Mouse (Mus musculus): ENCODE results near the gene Camk1. TPM values are rescaled to one million over a fixed set of nuclear protein-coding genes. Genes with fewer than 3 reads are reported as not detected.

Gene Camk1
- polyA plus RNA-seq, 1 experiment from 2014 or later: 110 TPM

- Histone ChIP-seq H3K4me2 (peak within 1 kb of the TSS; percentile 85), H3K36me3 (peaks cover 34% of the 10 kb centered on the region), H3K4me3 (peak within 1 kb of the TSS; percentile 98), H3K9me3 (replicated peaks) (no peaks in the 10 kb centered on the region), H3K4me1 (replicated peaks) (peaks cover 21% of the 10 kb centered on the region), H3K27ac (peak within 1 kb of the TSS; percentile 99), H3K27me3 (no peaks in the 10 kb centered on the region), H3K9ac (peak within 1 kb of the TSS; percentile 92)
- under 1% methylated on average over 61 of the region's 61 CpGs for WGBS
- peak; percentile 93 for ATAC-seq (replicated peaks; ENCODE audit: insufficient number of reproducible peaks, insufficient read depth, low FRiP score, low read depth)
Observed at GRCm38 (mm10) chr6:113377496-113378385, 34.0 kb upstream of the Camk1 start, which contains the start of the genes Tada3 and Arpc4. Gene Tada3 (minus strand): TSS chr6:113377883. Gene Arpc4 (plus strand): TSS chr6:113378115.

- peak overlapping the region; percentile 98 for H3K4me3 ChIP-seq
- peak overlapping the region; percentile 92 for H3K9ac ChIP-seq
- ATAC-seq (replicated peaks; ENCODE audit: insufficient number of reproducible peaks, insufficient read depth, low FRiP score, low read depth): no peak
- peaks cover 36% of the 10 kb centered on the region for H3K36me3 ChIP-seq
- peak overlapping the region; percentile 85 for H3K4me2 ChIP-seq
- 6% methylated on average over 7 of the region's 7 CpGs for WGBS
- H3K4me1 ChIP-seq (replicated peaks): peaks cover 21% of the 10 kb centered on the region
- H3K9me3 ChIP-seq (replicated peaks): no peaks in the 10 kb centered on the region
- peak overlapping the region; percentile 99 for H3K27ac ChIP-seq
- no peaks in the 10 kb centered on the region for H3K27me3 ChIP-seq
Observed at GRCm38 (mm10) chr6:113377172-113377495, 33.4 kb upstream of the Camk1 start.

GRCm38 (mm10) chr6:113373491-113373890 lies 29.7 kb upstream of the Camk1 start:
- H3K36me3 ChIP-seq: peaks cover 52% of the 10 kb centered on the region
- 92% methylated on average over 4 of the region's 4 CpGs for WGBS

GRCm38 (mm10) chr6:113370194-113370929 lies 26.6 kb upstream of the Camk1 start:
- H3K36me3 ChIP-seq: peaks cover 67% of the 10 kb centered on the region
- H3K4me3 ChIP-seq: no peak overlapping the region
- no peaks in the 10 kb centered on the region for H3K9me3 ChIP-seq (replicated peaks)
- H3K4me1 ChIP-seq (replicated peaks): no peaks in the 10 kb centered on the region
- no peak for ATAC-seq (replicated peaks; ENCODE audit: insufficient number of reproducible peaks, insufficient read depth, low FRiP score, low read depth)
- no peak overlapping the region for H3K9ac ChIP-seq
- H3K4me2 ChIP-seq: no peak overlapping the region
- H3K27me3 ChIP-seq: no peaks in the 10 kb centered on the region
- 83% methylated on average over 20 of the region's 20 CpGs for WGBS
- no peak overlapping the region for H3K27ac ChIP-seq

More at GRCm38 (mm10) chr6:113373491-113373890, 29.7 kb upstream of the Camk1 start:
- Histone ChIP-seq H3K9ac (no peak overlapping the region), H3K4me1 (replicated peaks) (peaks cover 8% of the 10 kb centered on the region), H3K27me3 (no peaks in the 10 kb centered on the region), H3K9me3 (replicated peaks) (no peaks in the 10 kb centered on the region), H3K4me3 (no peak overlapping the region), H3K4me2 (no peak overlapping the region), H3K27ac (no peak overlapping the region)
- no peak for ATAC-seq (replicated peaks; ENCODE audit: insufficient number of reproducible peaks, insufficient read depth, low FRiP score, low read depth)

DNA sequence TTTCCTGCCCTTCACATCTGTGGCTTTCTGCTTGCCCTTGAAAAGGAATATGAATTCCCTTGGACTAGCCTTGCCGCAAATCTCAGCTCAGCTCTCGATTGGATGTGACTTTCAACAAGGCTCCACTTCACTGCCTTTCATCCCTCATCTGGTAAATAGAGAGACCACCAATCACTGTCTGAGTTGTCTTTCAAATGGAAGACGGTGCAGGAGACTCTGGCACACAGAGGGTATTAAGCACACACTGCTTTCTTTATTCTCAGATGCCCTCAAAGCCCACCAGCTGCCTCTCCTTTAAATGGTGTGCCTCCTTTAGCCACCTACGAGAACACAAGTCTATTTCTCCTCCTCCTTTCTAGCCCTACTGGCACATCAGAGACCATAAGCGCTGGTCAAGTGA lies 24.8 kb upstream of the Camk1 start:
- ATAC-seq (replicated peaks; ENCODE audit: insufficient number of reproducible peaks, insufficient read depth, low FRiP score, low read depth): no peak
- H3K36me3 ChIP-seq: peaks cover 61% of the 10 kb centered on the region
- H3K27me3 ChIP-seq: no peaks in the 10 kb centered on the region
- H3K9me3 ChIP-seq (replicated peaks): no peaks in the 10 kb centered on the region
- no peak overlapping the region for H3K9ac ChIP-seq
- no peak overlapping the region for H3K4me3 ChIP-seq
- 83% methylated on average over 5 of the region's 5 CpGs for WGBS
- no peak overlapping the region for H3K27ac ChIP-seq
- no peaks in the 10 kb centered on the region for H3K4me1 ChIP-seq (replicated peaks)
- H3K4me2 ChIP-seq: no peak overlapping the region

DNA sequence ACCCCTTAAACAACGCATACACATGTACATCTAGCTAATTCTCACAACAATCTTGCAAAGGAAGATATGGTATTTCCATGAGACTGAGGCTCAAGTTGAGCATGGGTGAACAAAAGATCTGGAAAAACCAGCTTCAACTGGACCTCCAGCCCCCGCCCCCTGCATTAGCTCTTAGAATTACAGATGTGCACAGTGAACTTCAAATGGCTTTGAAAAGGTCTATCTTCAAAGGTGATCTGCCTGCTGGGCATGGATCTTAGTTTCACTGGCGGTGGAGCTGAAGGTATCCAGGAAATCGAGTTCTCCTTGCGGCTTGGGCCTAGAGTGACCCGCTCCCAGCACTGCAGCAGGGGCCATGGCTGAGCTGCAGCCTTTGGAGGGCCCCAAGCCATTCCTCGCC lies 24.3 kb upstream of the Camk1 start:
- Histone ChIP-seq H3K27me3 (no peaks in the 10 kb centered on the region), H3K9ac (no peak overlapping the region), H3K4me1 (replicated peaks) (no peaks in the 10 kb centered on the region), H3K27ac (no peak overlapping the region), H3K36me3 (peaks cover 57% of the 10 kb centered on the region), H3K4me2 (no peak overlapping the region), H3K4me3 (no peak overlapping the region), H3K9me3 (replicated peaks) (no peaks in the 10 kb centered on the region)
- ATAC-seq (replicated peaks; ENCODE audit: insufficient number of reproducible peaks, insufficient read depth, low FRiP score, low read depth): no peak
- 89% methylated on average over 7 of the region's 7 CpGs for WGBS

GRCm38 (mm10) chr6:113367574-113367973 lies 23.8 kb upstream of the Camk1 start:
- Histone ChIP-seq H3K27me3 (no peaks in the 10 kb centered on the region), H3K4me1 (replicated peaks) (no peaks in the 10 kb centered on the region), H3K4me3 (no peak overlapping the region), H3K9ac (no peak overlapping the region), H3K27ac (no peak overlapping the region), H3K9me3 (replicated peaks) (no peaks in the 10 kb centered on the region), H3K36me3 (peaks cover 53% of the 10 kb centered on the region), H3K4me2 (no peak overlapping the region)
- WGBS: 94% methylated on average over 1 of the region's 1 CpGs
- ATAC-seq (replicated peaks; ENCODE audit: insufficient number of reproducible peaks, insufficient read depth, low FRiP score, low read depth): no peak

- Histone ChIP-seq H3K9me3 (replicated peaks) (no peaks in the 10 kb centered on the region), H3K9ac (no peak overlapping the region), H3K27ac (no peak overlapping the region), H3K4me2 (no peak overlapping the region), H3K4me3 (no peak overlapping the region), H3K36me3 (peaks cover 44% of the 10 kb centered on the region), H3K4me1 (replicated peaks) (no peaks in the 10 kb centered on the region), H3K27me3 (no peaks in the 10 kb centered on the region)
- 88% methylated on average over 6 of the region's 6 CpGs for WGBS
- ATAC-seq (replicated peaks; ENCODE audit: insufficient number of reproducible peaks, insufficient read depth, low FRiP score, low read depth): no peak
Observed at GRCm38 (mm10) chr6:113366639-113367038, 22.9 kb upstream of the Camk1 start.

DNA sequence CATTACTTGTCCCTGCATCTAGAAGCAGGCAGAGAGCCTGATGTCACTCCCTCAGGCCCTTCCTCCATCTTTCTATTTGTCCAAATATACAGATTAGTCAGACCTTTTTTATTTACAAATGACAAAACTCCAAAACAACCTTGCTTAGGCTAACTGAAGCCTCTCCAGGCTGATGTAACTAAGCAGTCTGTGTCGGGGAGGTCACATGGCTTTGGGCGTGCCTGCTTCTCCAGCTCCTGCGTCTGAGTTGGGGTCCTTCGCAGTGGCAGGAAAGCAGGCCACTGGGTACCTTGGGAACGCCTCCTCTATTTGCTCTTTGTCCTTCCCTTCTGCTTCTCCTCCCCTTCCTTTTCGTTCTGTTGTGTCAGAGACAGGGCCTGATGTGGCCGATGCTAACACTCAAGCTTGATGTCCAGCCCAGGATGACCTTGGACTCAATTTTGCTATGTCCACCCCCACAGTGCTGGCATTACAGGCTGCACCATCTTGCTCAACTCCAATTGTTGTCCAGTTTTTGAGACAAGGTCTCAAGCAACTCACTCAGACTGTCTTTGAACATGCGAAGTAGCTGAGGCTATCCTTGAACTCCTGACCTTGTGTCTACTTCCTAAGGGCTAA lies 20.8 kb upstream of the Camk1 start:
- H3K4me2 ChIP-seq: no peak overlapping the region
- H3K4me1 ChIP-seq (replicated peaks): no peaks in the 10 kb centered on the region
- no peak overlapping the region for H3K9ac ChIP-seq
- peaks cover 25% of the 10 kb centered on the region for H3K36me3 ChIP-seq
- H3K9me3 ChIP-seq (replicated peaks): no peaks in the 10 kb centered on the region
- no peaks in the 10 kb centered on the region for H3K27me3 ChIP-seq
- 64% methylated on average over 8 of the region's 8 CpGs for WGBS
- no peak overlapping the region for H3K27ac ChIP-seq
- no peak for ATAC-seq (replicated peaks; ENCODE audit: insufficient number of reproducible peaks, insufficient read depth, low FRiP score, low read depth)
- no peak overlapping the region for H3K4me3 ChIP-seq

DNA sequence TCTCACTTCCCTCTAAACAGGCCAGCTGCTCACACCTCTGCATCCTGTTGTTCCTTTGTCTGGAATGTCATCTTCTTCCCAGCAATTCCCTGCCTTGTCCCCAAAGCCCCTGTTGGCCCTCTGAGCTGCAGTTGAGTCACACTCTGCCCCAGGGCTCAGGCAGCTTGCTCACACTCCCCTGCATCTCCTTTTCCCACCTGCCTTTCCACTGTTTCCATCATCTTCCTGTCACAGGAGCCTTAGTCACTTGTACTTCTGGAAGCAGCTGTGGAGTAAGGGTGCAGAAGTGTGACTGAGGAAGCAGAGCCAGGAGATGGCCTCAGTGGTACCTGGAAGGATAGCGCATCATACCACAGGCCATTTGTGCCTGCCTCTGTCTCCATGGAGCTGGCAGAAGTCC lies 18.5 kb upstream of the Camk1 start:
- Histone ChIP-seq H3K9ac (no peak overlapping the region), H3K27me3 (no peaks in the 10 kb centered on the region), H3K4me2 (no peak overlapping the region), H3K36me3 (peaks cover 7% of the 10 kb centered on the region; the same call in 1 of the 2 replicates), H3K4me1 (replicated peaks) (no peaks in the 10 kb centered on the region), H3K4me3 (no peak overlapping the region), H3K27ac (no peak overlapping the region), H3K9me3 (replicated peaks) (no peaks in the 10 kb centered on the region)
- 82% methylated on average over 1 of the region's 1 CpGs for WGBS
- no peak for ATAC-seq (replicated peaks; ENCODE audit: insufficient number of reproducible peaks, insufficient read depth, low FRiP score, low read depth)

DNA sequence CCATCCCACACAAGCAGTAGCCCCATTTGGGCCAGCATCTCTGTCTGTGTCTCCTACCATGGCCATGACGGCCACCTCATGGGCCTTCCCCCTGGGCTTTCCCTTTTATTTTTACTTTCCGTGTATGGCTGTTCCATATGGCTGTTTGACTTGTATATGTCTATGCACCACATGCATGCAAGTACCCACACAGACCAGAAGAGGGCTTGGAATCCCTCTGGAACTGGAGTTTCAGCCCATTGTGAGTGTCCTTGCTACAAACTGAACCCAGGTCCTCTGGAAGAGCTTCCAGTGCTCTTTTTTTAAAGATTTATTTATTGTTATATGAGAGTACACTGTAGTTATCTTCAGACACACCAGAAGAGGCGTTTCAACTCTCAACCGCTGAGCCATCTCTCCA lies 17.7 kb upstream of the Camk1 start:
- H3K9me3 ChIP-seq (replicated peaks): no peaks in the 10 kb centered on the region
- 70% methylated on average over 4 of the region's 4 CpGs for WGBS
- no peaks in the 10 kb centered on the region for H3K4me1 ChIP-seq (replicated peaks)
- no peak overlapping the region for H3K4me2 ChIP-seq
- no peak overlapping the region for H3K9ac ChIP-seq
- ATAC-seq (replicated peaks; ENCODE audit: insufficient number of reproducible peaks, insufficient read depth, low FRiP score, low read depth): no peak
- H3K36me3 ChIP-seq: peaks cover 3% of the 10 kb centered on the region; the same call in 1 of the 2 replicates
- no peak overlapping the region for H3K27ac ChIP-seq
- H3K27me3 ChIP-seq: no peaks in the 10 kb centered on the region
- no peak overlapping the region for H3K4me3 ChIP-seq

Measured in heart, embryonic 15.5 days (tissue).